Comparison of ENCODE assay signal across 23 mouse cellular contexts in genomic region chr13:60193273-60193672, GRCm38 (mm10). TPM values are rescaled to one million over a fixed set of nuclear protein-coding genes. Genes with fewer than 3 reads are reported as not detected.
DNase-seq lines count a peak whose midpoint lies in the region; ATAC-seq and TF ChIP-seq lines count a peak whose summit lies in the region.
"Had no signal": no experiment of that assay in that cellular context is flagged by ENCODE, and none has a peak within 500 bp of the region (broad histone marks: within the 10 kb centered on the region; RNA-seq: fewer than 3 reads in every experiment).

No protein-coding gene starts in this region.

- no peaks in the 10 kb centered on the region for H3K36me3 ChIP-seq in intestine, embryonic 14.5 days (ENCODE audit: control insufficient read depth, insufficient read depth, low read length)
- no peaks in the 10 kb centered on the region for H3K36me3 ChIP-seq in intestine, postnatal 0 days (ENCODE audit: control insufficient read depth, insufficient read depth)
- H3K36me3 ChIP-seq in embryonic facial prominence, embryonic 13.5 days, result no peaks in the 10 kb centered on the region
- no peaks in the 10 kb centered on the region for H3K36me3 ChIP-seq in intestine, embryonic 16.5 days (ENCODE audit: control insufficient read depth, insufficient read depth, low read length)
- H3K36me3 ChIP-seq: hindbrain, embryonic 12.5 days; midbrain, embryonic 12.5 days; stomach, embryonic 15.5 days had no signal

- H3K27ac ChIP-seq in intestine, embryonic 14.5 days (ENCODE audit: low read depth), result peak overlapping the region; percentile 10; the same call in 1 of the 2 replicates
- no peak overlapping the region for H3K27ac ChIP-seq in intestine, postnatal 0 days (ENCODE audit: low read depth, low read length)
- peak overlapping the region; percentile 19; the same call in 1 of the 2 replicates for H3K27ac ChIP-seq in embryonic facial prominence, embryonic 13.5 days
- no peak overlapping the region for H3K27ac ChIP-seq in intestine, embryonic 16.5 days (ENCODE audit: low read length)
- H3K27ac ChIP-seq: hindbrain, embryonic 12.5 days; kidney, postnatal 0 days; layer of hippocampus, adult 2 months; midbrain, embryonic 12.5 days; stomach, embryonic 15.5 days had no signal

- no peak overlapping the region for H3K4me2 ChIP-seq in intestine, embryonic 14.5 days (ENCODE audit: low read length)
- no peak overlapping the region for H3K4me2 ChIP-seq in intestine, postnatal 0 days (replicated peaks; ENCODE audit: low read depth)
- peak overlapping the region; percentile 24; the same call in 1 of the 2 replicates for H3K4me2 ChIP-seq in embryonic facial prominence, embryonic 13.5 days
- no peak overlapping the region for H3K4me2 ChIP-seq in intestine, embryonic 16.5 days (ENCODE audit: low read depth, low read length)
- H3K4me2 ChIP-seq: heart, embryonic 11.5 days; hindbrain, embryonic 12.5 days; midbrain, embryonic 12.5 days; stomach, embryonic 15.5 days had no signal

- H3K9ac ChIP-seq in intestine, embryonic 14.5 days (ENCODE audit: low read length), result no peak overlapping the region
- no peak overlapping the region for H3K9ac ChIP-seq in intestine, postnatal 0 days (ENCODE audit: low read depth, low read length)
- no peak overlapping the region for H3K9ac ChIP-seq in embryonic facial prominence, embryonic 13.5 days
- no peak overlapping the region for H3K9ac ChIP-seq in intestine, embryonic 16.5 days (ENCODE audit: low read depth, low read length)
- H3K9ac ChIP-seq: forebrain, postnatal 0 days; hindbrain, embryonic 12.5 days; liver, postnatal 0 days; midbrain, embryonic 12.5 days; stomach, embryonic 15.5 days had no signal

- ATAC-seq in intestine, embryonic 14.5 days (replicated peaks; ENCODE audit: low FRiP score, low TSS enrichment, low read depth), result peak; percentile 71; the same call in 1 of the 2 replicates
- no peak for ATAC-seq in intestine, postnatal 0 days
- no peak for ATAC-seq in embryonic facial prominence, embryonic 13.5 days (ENCODE audit: insufficient number of reproducible peaks, insufficient read depth, low FRiP score, low TSS enrichment, low read depth)
- ATAC-seq in intestine, embryonic 16.5 days, result 0 out of 2 replicates have a peak, but pooled peaks have one; percentile 48
- ATAC-seq: forebrain, postnatal 0 days; inflammation-experienced regulatory T-cells, adult 6 months; liver, postnatal 0 days had no signal

- H3K4me1 ChIP-seq in intestine, embryonic 14.5 days (replicated peaks; ENCODE audit: control insufficient read depth, insufficient read depth, low read length), result no peaks in the 10 kb centered on the region; the same call in 1 of the 2 replicates
- H3K4me1 ChIP-seq in intestine, postnatal 0 days (replicated peaks; ENCODE audit: control insufficient read depth, insufficient read depth, low read length), result no peaks in the 10 kb centered on the region
- peaks cover 18% of the 10 kb centered on the region for H3K4me1 ChIP-seq in embryonic facial prominence, embryonic 13.5 days
- H3K4me1 ChIP-seq in intestine, embryonic 16.5 days (ENCODE audit: control insufficient read depth, insufficient read depth, low read length), result no peaks in the 10 kb centered on the region
- H3K4me1 ChIP-seq: hindbrain, embryonic 12.5 days; midbrain, embryonic 12.5 days; stomach, embryonic 15.5 days had no signal

- no peak overlapping the region for H3K4me3 ChIP-seq in intestine, embryonic 14.5 days (ENCODE audit: low read depth, low read length)
- no peak overlapping the region for H3K4me3 ChIP-seq in intestine, postnatal 0 days (ENCODE audit: low read depth, low read length)
- no peak overlapping the region for H3K4me3 ChIP-seq in embryonic facial prominence, embryonic 13.5 days
- H3K4me3 ChIP-seq in intestine, embryonic 16.5 days (ENCODE audit: low read length), result no peak overlapping the region
- H3K4me3 ChIP-seq: hindbrain, embryonic 12.5 days; layer of hippocampus, adult 2 months; midbrain, embryonic 12.5 days; stomach, embryonic 15.5 days had no signal

- no peak for DNase-seq in intestine, embryonic 14.5 days (ENCODE audit: low spot score)
- peak; percentile 39 for DNase-seq in 3134 (ENCODE audit: extremely low read depth, insufficient read length, low spot score)
- no peak for DNase-seq in cerebellum, adult 11 months
- DNase-seq in adrenal gland, adult (ENCODE audit: inconsistent age in 2 of 2, low spot score in 1 of 2), result no peak
- no peak for DNase-seq in ovary, postnatal 10 days (ENCODE audit: low spot score)
- DNase-seq: adrenal gland, adult 8-10 months; cerebellum, postnatal 10 days; forebrain, postnatal 0 days; heart, postnatal 10 days; layer of hippocampus, postnatal 36 days; liver, postnatal 0 days; lung, postnatal 36 days; right cerebral cortex, postnatal 25 days had no signal

- 15% methylated on average over 6 of the region's 6 CpGs for WGBS in intestine, embryonic 14.5 days
- 23% methylated on average over 6 of the region's 6 CpGs for WGBS in intestine, postnatal 0 days
- 25% methylated on average over 6 of the region's 6 CpGs for WGBS in embryonic facial prominence, embryonic 13.5 days
- 21% methylated on average over 6 of the region's 6 CpGs for WGBS in intestine, embryonic 16.5 days

- TF ChIP-seq CTCF in intestine, postnatal 0 days (IDR thresholded peaks at IDR 0.05; ENCODE audit: low read depth), result no peak

- H3K9me3 ChIP-seq in intestine, embryonic 14.5 days (ENCODE audit: control insufficient read depth, low read length), result no peaks in the 10 kb centered on the region
- no peaks in the 10 kb centered on the region for H3K9me3 ChIP-seq in intestine, postnatal 0 days (ENCODE audit: control insufficient read depth)
- no peaks in the 10 kb centered on the region for H3K9me3 ChIP-seq in embryonic facial prominence, embryonic 13.5 days
- H3K9me3 ChIP-seq in intestine, embryonic 16.5 days (ENCODE audit: control insufficient read depth, low read length), result no peaks in the 10 kb centered on the region
- H3K9me3 ChIP-seq: hindbrain, embryonic 12.5 days; midbrain, embryonic 12.5 days; stomach, embryonic 15.5 days had no signal

- no peaks in the 10 kb centered on the region for H3K27me3 ChIP-seq in intestine, embryonic 14.5 days (replicated peaks; ENCODE audit: control insufficient read depth, insufficient read depth, low read length)
- no peaks in the 10 kb centered on the region for H3K27me3 ChIP-seq in intestine, postnatal 0 days (replicated peaks; ENCODE audit: control insufficient read depth, insufficient read depth, low read length)
- H3K27me3 ChIP-seq in embryonic facial prominence, embryonic 13.5 days, result no peaks in the 10 kb centered on the region
- H3K27me3 ChIP-seq in intestine, embryonic 16.5 days (replicated peaks; ENCODE audit: control insufficient read depth, insufficient read depth, low read length), result no peaks in the 10 kb centered on the region
- H3K27me3 ChIP-seq: hindbrain, embryonic 12.5 days; midbrain, embryonic 12.5 days; stomach, embryonic 15.5 days had no signal

RNA-seq across cellular contexts. Expression of gene Gas1, which starts 16.1 kb away (rescaled TPM):
- 116 and 120 TPM in 2 replicates for polyA plus RNA-seq in intestine, embryonic 14.5 days (2014; fragmentation: Nextera tagmentation; extraction: Ambion mirVana)
- polyA plus RNA-seq in intestine, postnatal 0 days (2015; fragmentation: Nextera tagmentation; extraction: Ambion mirVana), result 41.5 and 44.4 TPM in 2 replicates
- 188 and 209 TPM in 2 replicates for polyA plus RNA-seq in embryonic facial prominence, embryonic 13.5 days (2015; fragmentation: Nextera tagmentation; extraction: Ambion mirVana)
- 22.0 and 31.9 TPM in 2 replicates for polyA plus RNA-seq in intestine, embryonic 16.5 days (2015; fragmentation: Nextera tagmentation; extraction: Ambion mirVana)
- polyA plus RNA-seq: inflammation-experienced regulatory T-cells, adult 6 months had no signal

Comparison
In these comparisons a context has a peak if more than half of its experiments do, and no peak if none do; other contexts are left out.
1. ATAC-seq: peak in intestine, embryonic 14.5 days (single experiment) and intestine, embryonic 16.5 days (single experiment); none in intestine, postnatal 0 days (single experiment) and embryonic facial prominence, embryonic 13.5 days (single experiment).
2. H3K27ac ChIP-seq: peak in intestine, embryonic 14.5 days (single experiment) and embryonic facial prominence, embryonic 13.5 days (single experiment); none in intestine, postnatal 0 days (single experiment) and intestine, embryonic 16.5 days (single experiment).